Mouse (Mus musculus) neural tube, embryonic 12.5 days (tissue): Measurements from ENCODE around the gene Naa15. TPM values are rescaled to one million over a fixed set of nuclear protein-coding genes. Genes with fewer than 3 reads are reported as not detected.
A peak's percentile ranks its signal among the peaks of the same experiment; 100 is the strongest.
"Not testable (repeated sequence)": the region's sequence is repeated elsewhere in the genome, so short reads cannot be mapped to it uniquely, and the experiment has no call there.

Experiments
- ATAC-seq: fragments of 200-750 bp; cut with Nextera tagmentation; 2 replicates; pipeline ENCODE4 v1.8.0; 2017; ENCODE audit warnings: low read depth, mild to moderate bottlenecking, moderate TSS enrichment, moderate library complexity; ENCODE audit not compliant: low FRiP score
- H3K27ac ChIP-seq: fragments of 300-500 bp; sonication (generic); 2 replicates; pipeline ENCODE4 v1.5.1; 2016
- H3K27me3 ChIP-seq: fragments of 300-500 bp; sonication (generic); replicated peaks from 2 replicates; pipeline ENCODE4 v1.6.1; 2016; ENCODE audit warnings: mild to moderate bottlenecking
- H3K36me3 ChIP-seq: fragments of 300-500 bp; sonication (generic); 2 replicates; pipeline ENCODE4 v1.6.1; 2016; ENCODE audit warnings: mild to moderate bottlenecking
- H3K4me1 ChIP-seq: fragments of 300-500 bp; sonication (generic); 2 replicates; pipeline ENCODE4 v1.6.1; 2016
- H3K4me2 ChIP-seq: fragments of 300-500 bp; sonication (generic); replicated peaks from 2 replicates; pipeline ENCODE4 v1.6.1; 2016; ENCODE audit warnings: mild to moderate bottlenecking
- H3K4me3 ChIP-seq: fragments of 300-500 bp; sonication (generic); 2 replicates; pipeline ENCODE4 v1.5.1; 2016
- H3K9ac ChIP-seq: fragments of 300-500 bp; sonication (generic); 2 replicates; pipeline ENCODE4 v1.6.1; 2016; ENCODE audit warnings: mild to moderate bottlenecking
- H3K9me3 ChIP-seq: fragments of 300-500 bp; sonication (generic); 2 replicates; pipeline ENCODE4 v1.6.1; 2016; ENCODE audit warnings: mild to moderate bottlenecking
- WGBS: fragments of 180-500 bp; shearing (Covaris S2); methylation state at CpG from one replicate; pipeline ENCODE4 v1.1.7; 2016; 5-methylcytosine and 5-hydroxymethylcytosine counted together
- polyA plus RNA-seq: library from polyadenylated mRNA; unstranded; fragments of >200 nt; fragmentation: Nextera tagmentation; extraction: Ambion mirVana; gene quantifications from 2 replicates; pipeline ENCODE4 v1.2.1, GENCODE M21; 2016

Naa15 gene
- polyA plus RNA-seq, 1 experiment from 2014 or later: 57.4 TPM

- ATAC-seq: no peak
- 60% methylated on average over 3 of the region's 5 CpGs for WGBS
- Histone ChIP-seq H3K27ac (no peak overlapping the region), H3K9me3 (no peaks in the 10 kb centered on the region), H3K9ac (no peak overlapping the region), H3K27me3 (no peaks in the 10 kb centered on the region), H3K4me3 (no peak overlapping the region), H3K4me2 (no peak overlapping the region), H3K36me3 (no peaks in the 10 kb centered on the region), H3K4me1 (no peaks in the 10 kb centered on the region)
These were observed 34.3 kb upstream of the Naa15 start for GRCm38 (mm10) chr3:51380660-51381014.

DNA sequence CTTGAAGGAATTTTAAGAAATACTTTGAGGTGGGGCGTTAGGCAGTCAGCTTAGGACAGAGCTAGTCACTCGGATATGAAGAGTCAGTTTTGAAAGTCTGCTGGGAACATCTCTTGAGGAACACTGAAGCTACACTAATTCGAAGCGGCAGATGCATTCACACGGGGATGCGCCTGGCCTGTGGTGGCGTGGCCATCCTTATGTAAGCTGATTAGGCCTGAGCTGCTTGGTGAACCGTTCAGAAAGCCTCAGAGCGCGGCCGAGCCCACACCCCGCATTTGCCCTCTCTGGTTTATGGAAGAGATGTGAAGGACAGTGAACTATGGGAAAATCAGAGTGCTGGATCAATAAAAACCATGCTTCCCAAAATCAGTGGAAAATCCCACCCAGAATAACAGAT is 31.5 kb upstream of the Naa15 start:
- H3K36me3 ChIP-seq: no peaks in the 10 kb centered on the region
- no peak overlapping the region for H3K4me3 ChIP-seq
- H3K9ac ChIP-seq: no peak overlapping the region
- no peaks in the 10 kb centered on the region for H3K27me3 ChIP-seq
- no peak overlapping the region for H3K27ac ChIP-seq
- no peak for ATAC-seq
- no peaks in the 10 kb centered on the region for H3K9me3 ChIP-seq
- H3K4me2 ChIP-seq: no peak overlapping the region
- H3K4me1 ChIP-seq: no peaks in the 10 kb centered on the region
- WGBS: 71% methylated on average over 12 of the region's 12 CpGs

DNA sequence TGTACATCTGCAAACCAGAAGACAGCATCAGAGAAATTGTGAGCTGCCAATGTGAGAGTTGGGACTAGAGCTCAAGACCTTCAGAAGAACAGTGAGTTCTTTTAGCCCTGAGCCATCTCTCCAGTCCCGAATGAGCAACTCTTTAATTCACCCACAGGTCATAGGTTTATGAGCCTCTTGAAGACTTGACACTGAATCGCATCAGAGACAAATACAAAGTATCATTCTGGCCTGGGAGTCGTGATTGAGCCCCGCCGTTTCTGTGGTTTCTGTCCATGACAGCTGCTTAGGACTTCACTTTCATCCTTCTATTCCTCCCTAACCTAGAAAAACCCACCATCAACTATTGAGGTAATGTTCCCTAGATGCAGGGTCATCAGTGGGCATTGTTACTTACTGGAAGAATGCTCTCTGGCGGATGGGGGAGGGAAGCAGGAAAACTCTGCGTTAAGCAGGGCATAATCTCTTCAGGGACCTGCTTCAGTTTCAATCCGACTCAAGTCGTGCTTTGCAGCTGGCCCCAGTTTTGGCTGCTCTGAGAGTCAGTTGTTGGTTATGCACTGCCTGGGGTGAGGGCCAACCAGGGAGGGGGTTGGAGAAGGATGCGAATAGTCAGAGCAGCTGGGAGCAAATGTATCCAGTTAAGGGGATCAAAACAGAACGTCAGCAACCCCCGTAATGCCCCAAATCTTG is 28.4 kb upstream of the Naa15 start:
- no peak for ATAC-seq
- no peaks in the 10 kb centered on the region for H3K27me3 ChIP-seq
- no peaks in the 10 kb centered on the region for H3K9me3 ChIP-seq
- 51% methylated on average over 12 of the region's 12 CpGs for WGBS
- H3K4me1 ChIP-seq: 0 out of 2 replicates have a peak, but pooled peaks cover 5% of the 10 kb centered on the region
- no peak overlapping the region for H3K9ac ChIP-seq
- no peak overlapping the region for H3K27ac ChIP-seq
- H3K4me2 ChIP-seq: no peak overlapping the region
- no peak overlapping the region for H3K4me3 ChIP-seq
- H3K36me3 ChIP-seq: no peaks in the 10 kb centered on the region

- Histone ChIP-seq H3K27me3 (no peaks in the 10 kb centered on the region), H3K36me3 (no peaks in the 10 kb centered on the region), H3K9ac (no peak overlapping the region), H3K9me3 (no peaks in the 10 kb centered on the region), H3K4me1 (0 out of 2 replicates have a peak, but pooled peaks cover 5% of the 10 kb centered on the region), H3K4me3 (no peak overlapping the region), H3K4me2 (no peak overlapping the region), H3K27ac (no peak overlapping the region)
- no peak for ATAC-seq
- WGBS: 83% methylated on average over 3 of the region's 3 CpGs
These were observed 27.9 kb upstream of the Naa15 start for GRCm38 (mm10) chr3:51387134-51387451.

DNA sequence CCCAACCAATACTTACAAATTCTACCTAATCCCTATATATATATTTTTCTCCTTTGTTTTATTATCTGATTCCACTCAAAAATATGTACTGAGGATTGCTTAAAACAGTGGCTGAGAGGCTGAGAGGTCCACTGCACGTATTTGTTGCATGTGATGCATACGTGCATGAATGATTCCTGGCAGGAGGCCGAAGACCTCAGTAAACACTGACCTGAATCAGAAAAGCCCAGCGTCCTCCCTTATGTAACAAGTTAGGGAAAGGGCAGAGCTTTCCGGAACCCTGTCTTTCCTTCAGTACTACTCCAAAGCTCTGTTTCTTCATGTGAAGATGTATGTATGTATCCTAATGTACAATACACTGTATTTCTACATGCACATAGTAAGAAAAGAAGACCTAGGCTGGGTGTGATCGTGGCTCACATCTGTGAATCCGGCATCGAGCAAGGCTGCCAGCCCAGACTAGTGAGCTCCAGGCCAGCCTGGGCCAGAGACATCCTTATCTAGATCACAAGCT is 27.0 kb upstream of the Naa15 start:
- 71% methylated on average over 8 of the region's 8 CpGs for WGBS
- Histone ChIP-seq H3K4me2 (no peak overlapping the region), H3K4me1 (0 out of 2 replicates have a peak, but pooled peaks cover 5% of the 10 kb centered on the region), H3K27me3 (no peaks in the 10 kb centered on the region), H3K36me3 (no peaks in the 10 kb centered on the region), H3K9me3 (no peaks in the 10 kb centered on the region), H3K4me3 (no peak overlapping the region), H3K9ac (no peak overlapping the region), H3K27ac (no peak overlapping the region)
- no peak for ATAC-seq

- H3K9ac ChIP-seq: 0 out of 2 replicates have a peak overlapping the region, but pooled peaks have one; percentile 45
- 0 out of 2 replicates have a peak, but pooled peaks cover 5% of the 10 kb centered on the region for H3K4me1 ChIP-seq
- H3K4me3 ChIP-seq: peak overlapping the region; percentile 2
- 7% methylated on average over 13 of the region's 13 CpGs for WGBS
- no peaks in the 10 kb centered on the region for H3K27me3 ChIP-seq
- no peak for ATAC-seq
- no peaks in the 10 kb centered on the region for H3K36me3 ChIP-seq
- H3K9me3 ChIP-seq: no peaks in the 10 kb centered on the region
- no peak overlapping the region for H3K27ac ChIP-seq
- H3K4me2 ChIP-seq: peak overlapping the region; percentile 47
These were observed 26.0 kb upstream of the Naa15 start for GRCm38 (mm10) chr3:51388904-51389303.

DNA sequence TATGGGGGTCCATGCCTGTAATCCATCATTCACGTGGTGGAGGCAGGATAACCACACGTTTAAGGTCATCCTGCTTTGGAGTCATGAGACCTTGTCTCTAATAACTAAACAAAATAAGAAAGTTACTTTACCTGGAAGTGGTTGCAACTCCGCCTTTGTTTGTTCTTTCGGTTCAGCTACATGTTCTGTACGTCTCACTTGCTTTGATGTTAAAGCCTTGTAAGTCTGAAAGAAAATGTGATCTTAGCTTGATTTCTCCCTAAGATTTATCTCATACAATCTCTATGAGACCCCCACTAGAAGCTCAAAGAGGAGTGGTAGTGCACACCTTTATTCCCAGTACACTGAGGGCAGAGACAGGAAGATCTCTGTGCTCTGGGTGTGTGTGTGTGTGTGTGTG is 23.9 kb upstream of the Naa15 start:
- H3K9me3 ChIP-seq: no peaks in the 10 kb centered on the region
- no peak overlapping the region for H3K27ac ChIP-seq
- H3K36me3 ChIP-seq: no peaks in the 10 kb centered on the region
- no peak overlapping the region for H3K9ac ChIP-seq
- no peak overlapping the region for H3K4me2 ChIP-seq
- peaks cover 13% of the 10 kb centered on the region for H3K27me3 ChIP-seq
- 0 out of 2 replicates have a peak, but pooled peaks cover 5% of the 10 kb centered on the region for H3K4me1 ChIP-seq
- no peak for ATAC-seq
- 86% methylated on average over 5 of the region's 5 CpGs for WGBS
- no peak overlapping the region for H3K4me3 ChIP-seq

- Histone ChIP-seq H3K36me3 (no peaks in the 10 kb centered on the region), H3K27ac (no peak overlapping the region), H3K9ac (no peak overlapping the region), H3K27me3 (peaks cover 18% of the 10 kb centered on the region), H3K4me2 (no peak overlapping the region), H3K9me3 (no peaks in the 10 kb centered on the region), H3K4me3 (no peak overlapping the region), H3K4me1 (peaks cover 9% of the 10 kb centered on the region; the same call in 1 of the 2 replicates)
- 93% methylated on average over 5 of the region's 5 CpGs for WGBS
- no peak for ATAC-seq
These were observed 23.4 kb upstream of the Naa15 start for GRCm38 (mm10) chr3:51391591-51391990.

GRCm38 (mm10) chr3:51393018-51393417 is 21.9 kb upstream of the Naa15 start:
- H3K9ac ChIP-seq, H3K36me3 ChIP-seq, H3K4me2 ChIP-seq, H3K9me3 ChIP-seq, ATAC-seq, H3K4me3 ChIP-seq, H3K27ac ChIP-seq: not testable (repeated sequence)
- H3K27me3 ChIP-seq: peaks cover 28% of the 10 kb centered on the region
- WGBS: 96% methylated on average over 3 of the region's 3 CpGs
- H3K4me1 ChIP-seq: peaks cover 12% of the 10 kb centered on the region; the same call in 1 of the 2 replicates

GRCm38 (mm10) chr3:51393651-51394050 is 21.3 kb upstream of the Naa15 start:
- no peak overlapping the region for H3K9ac ChIP-seq
- no peaks in the 10 kb centered on the region for H3K36me3 ChIP-seq
- H3K27ac ChIP-seq: no peak overlapping the region
- ATAC-seq: no peak
- H3K4me2 ChIP-seq: no peak overlapping the region
- no peaks in the 10 kb centered on the region for H3K9me3 ChIP-seq
- no peak overlapping the region for H3K4me3 ChIP-seq
- H3K4me1 ChIP-seq: peaks cover 12% of the 10 kb centered on the region; the same call in 1 of the 2 replicates
- WGBS: 92% methylated on average over 2 of the region's 2 CpGs
- peaks cover 28% of the 10 kb centered on the region for H3K27me3 ChIP-seq

- no peaks in the 10 kb centered on the region for H3K9me3 ChIP-seq
- peaks cover 28% of the 10 kb centered on the region for H3K27me3 ChIP-seq
- H3K4me1 ChIP-seq: peaks cover 7% of the 10 kb centered on the region; the same call in 1 of the 2 replicates
- no peaks in the 10 kb centered on the region for H3K36me3 ChIP-seq
- H3K27ac ChIP-seq: no peak overlapping the region
- H3K9ac ChIP-seq: no peak overlapping the region
- WGBS: 56% methylated on average over 3 of the region's 3 CpGs
- H3K4me3 ChIP-seq: no peak overlapping the region
- H3K4me2 ChIP-seq: no peak overlapping the region
- ATAC-seq: no peak
These were observed 20.1 kb upstream of the Naa15 start for GRCm38 (mm10) chr3:51394881-51395280.

DNA sequence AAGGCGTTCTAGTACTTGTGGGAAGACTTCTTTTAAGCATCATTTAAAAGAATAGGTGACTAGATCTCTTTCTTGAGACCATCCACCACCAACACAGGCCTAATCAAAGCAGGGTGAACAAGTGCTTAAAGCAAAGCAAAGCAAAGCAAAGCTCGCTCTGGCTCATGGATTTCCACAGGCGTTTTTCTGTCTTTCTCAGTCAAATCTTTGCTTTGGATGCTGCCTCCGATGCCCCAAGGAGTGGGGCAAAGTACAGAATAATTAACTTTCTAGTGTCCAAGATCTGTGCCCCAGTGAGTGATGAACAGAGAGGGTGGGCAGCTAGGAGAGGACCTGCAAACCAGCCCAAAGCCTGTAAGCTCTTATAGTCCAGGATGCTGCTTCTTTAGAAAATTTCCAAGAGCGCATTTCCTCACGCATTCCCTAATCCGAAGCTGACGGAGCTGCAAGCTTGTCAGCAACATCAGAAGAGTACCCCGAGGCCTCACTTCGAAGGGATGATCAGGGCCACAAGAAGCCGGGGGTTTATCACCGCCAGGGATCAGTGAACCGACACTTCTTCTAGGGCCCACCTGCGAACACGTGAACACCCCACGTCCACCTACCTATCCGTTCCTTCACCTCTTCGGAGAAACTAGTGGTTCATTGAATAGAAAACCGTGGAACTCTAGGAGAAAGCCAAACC is 19.3 kb upstream of the Naa15 start:
- Histone ChIP-seq H3K9ac (no peak overlapping the region), H3K4me1 (peaks cover 7% of the 10 kb centered on the region; the same call in 1 of the 2 replicates), H3K4me3 (no peak overlapping the region), H3K27me3 (peaks cover 28% of the 10 kb centered on the region), H3K36me3 (no peaks in the 10 kb centered on the region), H3K27ac (no peak overlapping the region), H3K4me2 (peak overlapping the region; percentile 72), H3K9me3 (no peaks in the 10 kb centered on the region)
- WGBS: 26% methylated on average over 19 of the region's 19 CpGs
- ATAC-seq: no peak
